Mouse (Mus musculus) erythroblast, embryonic 14.5 days (primary cell): ENCODE results near the gene Thsd4.

Source experiments
- GATA1 ChIP-seq: IDR thresholded peaks from 2 replicates; pipeline ENCODE4 v1.6.1; 2012; ENCODE audit warnings: low read length, inconsistent platforms, mixed read lengths
- TAL1 ChIP-seq: IDR thresholded peaks from 3 replicates; pipeline ENCODE4 v1.6.1; 2012; ENCODE audit warnings: low read length, inconsistent platforms, mixed read lengths

GRCm38 (mm10) chr9:60176311-60176710, 345.5 kb downstream of the Thsd4 start:
- TF ChIP-seq GATA1 (no peak), TAL1 (no peak)
